Mouse (Mus musculus) bone marrow, adult 2 months (tissue): ENCODE measurements around the gene Mest. TPM values are rescaled to one million over a fixed set of nuclear protein-coding genes. Genes with fewer than 3 reads are reported as not detected.

Experiments used
- H3K27ac ChIP-seq: fragments of 200-500 bp; 2 replicates; pipeline ENCODE4 v1.5.1; 2012; ENCODE audit warnings: low read depth, mild to moderate bottlenecking, control low read depth, inconsistent platforms, low read length; ENCODE audit not compliant: control insufficient read depth, poor library complexity, insufficient read depth
- H3K4me1 ChIP-seq: fragments of 200-500 bp; 2 replicates; pipeline ENCODE4 v1.6.1; 2011; ENCODE audit warnings: low read length; ENCODE audit not compliant: control insufficient read depth, insufficient read depth
- H3K4me3 ChIP-seq: fragments of 200-500 bp; replicated peaks from 2 replicates; pipeline ENCODE3; 2011; ENCODE audit warnings: mild to moderate bottlenecking, low read depth, low read length, control low read depth; ENCODE audit not compliant: control insufficient read depth
- CTCF ChIP-seq: fragments of 200-500 bp; IDR thresholded peaks from 2 replicates; pipeline ENCODE4 v1.5.1; 2011; ENCODE audit warnings: low read length, control low read depth; ENCODE audit not compliant: control insufficient read depth, insufficient read depth
- POLR2A ChIP-seq: fragments of 200-500 bp; IDR thresholded peaks from 2 replicates; pipeline ENCODE4 v1.6.1; 2011; ENCODE audit warnings: low read depth, mild to moderate bottlenecking, control low read depth, low read length, borderline replicate concordance; ENCODE audit not compliant: control insufficient read depth
- WGBS: fragments of 180-500 bp; shearing (Covaris S2); methylation state at CpG from one replicate; pipeline ENCODE4 v1.1.7; 2018; 5-methylcytosine and 5-hydroxymethylcytosine counted together
- polyA plus RNA-seq: library from polyadenylated mRNA; stranded (reverse); fragments of >200 nt; gene quantifications from 2 replicates; pipeline ENCODE4 v1.2.4, GENCODE M21; 2011; ENCODE audit warnings: low replicate concordance; ENCODE audit not compliant: missing spikeins, insufficient read depth, insufficient read length

The Mest gene
- polyA plus RNA-seq, 1 experiment, result 8.2 TPM

GRCm38 (mm10) chr6:30712484-30712883 is 10.9 kb upstream of the Mest start:
- Histone ChIP-seq H3K27ac (no peak overlapping the region), H3K4me3 (no peak overlapping the region), H3K4me1 (no peaks in the 10 kb centered on the region)
- TF ChIP-seq CTCF, result no peak
- TF ChIP-seq POLR2A, result no peak
- 52% methylated on average over 7 of the region's 7 CpGs for WGBS

- TF ChIP-seq POLR2A (no peak), CTCF (no peak)
- Histone ChIP-seq H3K27ac (no peak overlapping the region), H3K4me3 (no peak overlapping the region), H3K4me1 (no peaks in the 10 kb centered on the region)
- WGBS, result 68% methylated on average over 6 of the region's 6 CpGs
Measured at GRCm38 (mm10) chr6:30713455-30713854, 9.9 kb upstream of the Mest start.

- Histone ChIP-seq H3K4me1 (no peaks in the 10 kb centered on the region), H3K4me3 (no peak overlapping the region), H3K27ac (no peak overlapping the region)
- 80% methylated on average over 11 of the region's 11 CpGs for WGBS
- TF ChIP-seq CTCF, result no peak
- no peak for TF ChIP-seq POLR2A
Measured at GRCm38 (mm10) chr6:30713896-30714295, 9.5 kb upstream of the Mest start.

- H3K4me3 ChIP-seq, result no peak overlapping the region
- no peak overlapping the region for H3K27ac ChIP-seq
- 81% methylated on average over 5 of the region's 5 CpGs for WGBS
- TF ChIP-seq CTCF (no peak), POLR2A (no peak)
- H3K4me1 ChIP-seq, result no peaks in the 10 kb centered on the region
Measured at GRCm38 (mm10) chr6:30714891-30715471, 8.4 kb upstream of the Mest start.

GRCm38 (mm10) chr6:30716796-30717195 is 6.6 kb upstream of the Mest start:
- no peak overlapping the region for H3K27ac ChIP-seq
- TF ChIP-seq CTCF (no peak), POLR2A (no peak)
- no peaks in the 10 kb centered on the region for H3K4me1 ChIP-seq
- WGBS, result 85% methylated on average over 7 of the region's 7 CpGs
- no peak overlapping the region for H3K4me3 ChIP-seq

DNA sequence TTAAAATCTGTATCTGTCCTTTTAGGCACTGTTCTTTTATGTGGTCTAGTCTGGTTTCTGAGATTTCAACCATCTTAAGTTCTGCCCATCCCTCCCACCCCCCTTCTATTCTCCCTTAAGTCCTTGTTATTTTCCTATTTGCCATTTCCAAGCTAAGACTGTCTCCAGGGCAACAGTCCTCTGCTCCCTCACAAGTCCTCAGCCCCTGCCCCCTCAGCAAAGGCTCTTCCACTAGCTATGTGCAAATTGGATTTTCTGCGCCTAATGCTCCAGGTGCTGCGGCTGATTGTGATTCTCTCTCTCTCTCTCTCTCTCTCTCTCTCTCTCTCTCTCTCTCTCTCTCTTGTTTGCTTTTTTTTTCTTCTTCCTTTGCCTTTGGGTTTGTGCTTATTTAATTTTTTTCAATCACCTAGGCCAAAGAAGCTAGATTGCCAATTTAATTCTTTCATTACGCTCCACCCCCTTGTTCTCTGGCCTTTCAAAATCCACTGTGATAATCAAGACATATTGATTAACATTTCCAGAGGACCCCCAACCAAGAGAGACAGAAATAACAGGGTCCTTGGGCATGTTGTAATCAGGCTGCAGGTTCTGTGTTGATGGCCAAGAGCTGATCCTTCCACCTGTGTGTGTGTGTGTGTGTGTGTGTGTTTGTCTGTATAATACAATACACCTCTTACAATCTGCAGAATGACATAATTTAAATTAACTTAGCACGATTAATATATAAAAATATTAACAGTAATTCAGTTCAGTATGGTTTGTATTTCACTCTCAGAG is 772 bp upstream of the Mest start:
- H3K4me1 ChIP-seq, result no peaks in the 10 kb centered on the region
- TF ChIP-seq POLR2A, result no peak
- no peak for TF ChIP-seq CTCF
- 76% methylated on average over 4 of the region's 4 CpGs for WGBS
- H3K4me3 ChIP-seq, result no peak overlapping the region
- H3K27ac ChIP-seq, result no peak overlapping the region

DNA sequence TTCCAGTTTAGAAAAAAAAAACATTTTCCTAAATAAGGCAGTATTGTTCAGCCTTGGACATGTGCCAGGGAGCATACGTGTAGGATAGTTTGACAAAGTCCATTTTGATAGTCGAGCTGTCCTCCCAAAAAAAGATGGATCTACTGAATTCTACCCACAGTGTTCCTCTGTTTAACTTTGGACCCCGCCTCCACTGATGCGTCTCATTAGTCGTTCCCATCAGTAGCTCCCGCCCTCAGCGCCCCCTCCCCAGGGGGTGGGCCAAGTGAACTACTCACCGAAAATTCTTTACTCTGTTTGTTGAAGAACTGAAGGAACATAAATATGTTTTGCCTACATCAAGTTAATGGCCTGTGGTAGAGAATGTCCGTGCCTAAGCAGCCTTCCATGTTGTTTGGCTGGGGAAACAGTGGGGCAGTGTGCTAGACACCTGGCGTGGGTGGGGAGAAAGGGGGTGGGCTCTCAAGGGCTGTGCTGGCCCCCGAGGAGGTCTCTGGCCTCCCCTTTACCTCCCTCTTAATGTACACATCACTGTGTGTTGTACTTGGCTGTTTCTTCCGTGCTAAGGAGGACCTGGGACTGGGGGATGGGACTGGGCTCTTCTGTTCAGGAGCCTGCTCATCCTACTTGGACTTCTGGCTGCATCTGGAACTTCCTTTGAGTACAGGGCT is 7.1 kb downstream of the Mest start:
- 71% methylated on average over 12 of the region's 12 CpGs for WGBS
- Histone ChIP-seq H3K4me1 (no peaks in the 10 kb centered on the region), H3K4me3 (no peak overlapping the region), H3K27ac (no peak overlapping the region)
- TF ChIP-seq CTCF (no peak), POLR2A (no peak)

DNA sequence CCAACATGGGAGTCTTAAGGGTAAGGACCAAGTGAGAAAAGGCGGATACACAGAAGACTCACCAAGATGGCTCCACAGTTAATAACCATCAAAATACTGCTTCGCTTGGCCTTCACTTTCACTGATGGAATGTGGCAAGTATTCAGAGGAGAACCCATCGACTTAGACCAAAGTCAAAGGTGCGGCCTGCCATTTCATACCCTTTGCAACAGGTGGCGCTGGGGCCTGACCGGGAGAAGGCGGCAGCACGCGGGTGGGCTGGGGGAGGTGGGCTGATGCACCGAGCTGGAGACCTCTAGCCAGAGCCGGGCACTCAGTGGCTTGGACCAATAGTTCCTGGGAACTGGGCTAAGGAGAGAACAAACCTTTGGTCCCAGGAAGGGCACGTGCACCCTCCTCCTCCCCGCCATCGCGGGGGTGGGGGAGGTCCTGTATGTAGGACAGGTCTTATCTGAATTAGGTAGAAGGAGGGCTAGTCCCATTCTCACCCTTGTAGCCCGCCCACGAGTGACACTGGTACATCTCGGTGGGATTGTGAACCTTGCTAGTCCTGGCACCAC is 9.3 kb downstream of the Mest start:
- Histone ChIP-seq H3K4me3 (no peak overlapping the region), H3K4me1 (no peaks in the 10 kb centered on the region), H3K27ac (no peak overlapping the region)
- TF ChIP-seq CTCF, result no peak
- TF ChIP-seq POLR2A, result no peak
- WGBS, result 72% methylated on average over 18 of the region's 18 CpGs
